Mouse (Mus musculus): ENCODE measurements around the gene Gm16506.
"Not testable (repeated sequence)": the region's sequence is repeated elsewhere in the genome, so short reads cannot be mapped to it uniquely, and the experiment has no call there.

Gm16506 gene

GRCm38 (mm10) chr14:43727385-43727784 lies at the start of gene Gm16506:
Gene Gm16506, minus strand, starts transcription at chr14:43727485.
- not testable (repeated sequence) for DNase-seq (ENCODE audit: low read depth)

DNA sequence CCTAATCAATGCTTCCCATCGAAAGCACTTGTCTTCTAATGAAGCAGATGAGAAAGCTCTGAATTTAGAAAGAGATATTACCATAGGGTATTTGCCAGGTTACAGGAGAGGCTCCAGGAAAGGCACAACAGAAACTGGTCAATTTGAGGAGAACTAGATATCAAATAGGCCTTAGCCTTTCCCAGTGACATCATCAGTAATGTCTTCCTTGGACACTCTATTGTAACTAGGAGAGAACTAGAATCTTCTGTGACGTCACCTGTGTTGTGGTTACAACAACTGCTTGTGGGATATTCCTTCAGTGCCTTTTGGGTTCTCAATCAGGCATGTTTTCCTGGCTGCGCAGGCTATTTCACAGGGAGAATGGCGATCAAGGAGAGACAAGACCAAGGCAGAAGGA lies 20.3 kb upstream of the Gm16506 start, which contains the start of gene Gm6526:
Gene Gm6526 (plus strand): TSS at position 301 of the 400 bp plus-strand sequence.
- DNase-seq (ENCODE audit: low read depth): not testable (repeated sequence)

DNA sequence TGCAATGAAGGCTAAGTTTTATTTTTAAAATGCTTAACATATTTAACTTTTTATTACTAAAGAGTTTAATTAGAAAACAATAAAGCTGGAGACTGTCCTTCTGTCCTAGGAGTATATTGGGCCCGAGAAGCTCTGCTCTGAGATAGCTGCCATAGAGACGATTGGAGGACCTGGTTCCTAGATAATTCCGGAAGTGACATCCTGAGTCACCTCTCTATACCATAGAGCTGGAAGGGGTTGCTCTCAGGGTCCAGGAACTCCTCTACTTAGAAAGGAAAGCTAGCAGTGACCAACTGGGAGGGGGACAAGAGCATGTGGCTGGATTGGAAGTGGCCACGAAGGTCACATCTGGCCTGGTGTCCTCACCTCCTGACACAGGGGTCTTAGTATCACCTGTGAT lies 29.7 kb downstream of the Gm16506 start, which contains the start of gene Gm7324:
Gene Gm7324 (plus strand): TSS at position 208 of the 400 bp plus-strand sequence.
- not testable (repeated sequence) for DNase-seq (ENCODE audit: low read depth)

GRCm38 (mm10) chr14:43677099-43677498 lies 50.2 kb downstream of the Gm16506 start, which contains the start of gene Gm8165:
Gene Gm8165, minus strand, starts transcription at chr14:43677199.
- not testable (repeated sequence) for DNase-seq (ENCODE audit: low read depth)
